Mouse (Mus musculus): ENCODE data around the gene Tmem126b. TPM values are rescaled to one million over a fixed set of nuclear protein-coding genes. Genes with fewer than 3 reads are reported as not detected.

Tmem126b gene
- 34.7 and 45.0 TPM in 2 replicates for polyA plus RNA-seq (2014; fragmentation: Nextera tagmentation; extraction: Ambion mirVana)

DNA sequence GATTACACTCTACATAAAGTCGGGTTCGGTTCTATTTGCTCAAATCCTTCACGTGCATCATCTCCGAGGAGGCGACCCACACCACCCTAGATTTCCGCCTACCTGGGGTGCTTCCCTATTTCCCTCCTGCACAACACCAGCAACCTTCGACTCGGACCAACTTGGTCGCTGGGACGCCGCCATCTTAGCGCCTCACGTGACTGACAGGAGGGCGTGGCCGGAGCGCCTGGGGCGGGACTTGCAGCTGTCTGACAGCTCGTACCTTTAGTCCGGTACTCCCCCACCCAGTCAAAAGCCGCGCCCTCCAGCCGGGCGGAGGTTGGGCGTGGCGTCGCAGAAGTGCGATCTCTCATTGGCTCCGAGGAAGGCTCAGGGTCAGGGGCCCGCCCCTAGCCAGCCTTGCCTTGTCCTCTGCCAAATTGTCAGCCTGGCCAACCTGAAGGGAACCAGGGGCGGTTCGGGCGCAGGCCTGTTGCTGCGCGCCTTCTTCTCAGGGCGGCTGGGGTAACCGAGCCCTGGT lies at the start of gene Tmem126b:
TSS of gene Tmem126b (minus strand) at position 209 of the 520 bp plus-strand sequence.
- Histone ChIP-seq H3K27me3 (ENCODE audit: control insufficient read depth, insufficient read depth, low read length) (no peaks in the 10 kb centered on the region), H3K9ac (replicated peaks; ENCODE audit: low read length) (peak within 1 kb of the TSS; percentile 69), H3K4me1 (ENCODE audit: control insufficient read depth, insufficient read depth, low read length) (peaks cover 5% of the 10 kb centered on the region), H3K27ac (replicated peaks; ENCODE audit: low read depth, low read length) (peak within 1 kb of the TSS; percentile 87), H3K36me3 (ENCODE audit: control insufficient read depth, insufficient read depth, low read length) (peaks cover 3% of the 10 kb centered on the region; the same call in 1 of the 2 replicates), H3K4me3 (replicated peaks; ENCODE audit: low read depth, low read length) (peak within 1 kb of the TSS; percentile 57), H3K4me2 (ENCODE audit: low read length) (peak within 1 kb of the TSS; percentile 59), H3K9me3 (ENCODE audit: control insufficient read depth, low read length) (no peaks in the 10 kb centered on the region)
- under 1% methylated on average over 36 of the region's 36 CpGs for whole genome bisulfite sequencing
- ATAC-seq (ENCODE audit: low FRiP score, low TSS enrichment) (peak; percentile 100), DNase-seq (peak; percentile 99)

DNA sequence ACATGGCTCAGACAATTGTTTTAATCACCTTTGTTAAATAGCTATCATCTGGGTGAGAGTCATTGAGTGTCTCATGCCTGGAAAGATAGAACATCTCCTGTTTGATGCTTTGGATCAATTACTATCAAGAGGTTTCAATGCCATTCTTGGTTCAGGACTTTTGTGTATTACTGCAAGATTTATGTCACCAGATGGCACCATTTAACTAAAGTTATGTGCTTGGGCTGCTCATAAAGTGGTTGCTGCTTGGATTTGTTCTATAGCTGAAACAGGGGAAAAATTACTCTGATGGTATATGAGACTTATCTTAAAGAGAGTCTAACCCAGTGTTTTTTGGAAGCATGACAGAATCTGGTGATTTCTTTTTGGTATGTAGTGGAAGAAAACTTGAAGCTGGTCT lies 36.5 kb upstream of the Tmem126b start:
- Histone ChIP-seq H3K4me2 (ENCODE audit: low read length) (no peak overlapping the region), H3K27me3 (ENCODE audit: control insufficient read depth, insufficient read depth, low read length) (no peaks in the 10 kb centered on the region), H3K4me1 (ENCODE audit: control insufficient read depth, insufficient read depth, low read length) (no peaks in the 10 kb centered on the region), H3K27ac (replicated peaks; ENCODE audit: low read depth, low read length) (no peak overlapping the region), H3K4me3 (replicated peaks; ENCODE audit: low read depth, low read length) (no peak overlapping the region), H3K9me3 (ENCODE audit: control insufficient read depth, low read length) (no peaks in the 10 kb centered on the region), H3K9ac (replicated peaks; ENCODE audit: low read length) (no peak overlapping the region), H3K36me3 (ENCODE audit: control insufficient read depth, insufficient read depth, low read length) (no peaks in the 10 kb centered on the region)
- DNase-seq (peak; percentile 83), ATAC-seq (ENCODE audit: low FRiP score, low TSS enrichment) (no peak)

DNA sequence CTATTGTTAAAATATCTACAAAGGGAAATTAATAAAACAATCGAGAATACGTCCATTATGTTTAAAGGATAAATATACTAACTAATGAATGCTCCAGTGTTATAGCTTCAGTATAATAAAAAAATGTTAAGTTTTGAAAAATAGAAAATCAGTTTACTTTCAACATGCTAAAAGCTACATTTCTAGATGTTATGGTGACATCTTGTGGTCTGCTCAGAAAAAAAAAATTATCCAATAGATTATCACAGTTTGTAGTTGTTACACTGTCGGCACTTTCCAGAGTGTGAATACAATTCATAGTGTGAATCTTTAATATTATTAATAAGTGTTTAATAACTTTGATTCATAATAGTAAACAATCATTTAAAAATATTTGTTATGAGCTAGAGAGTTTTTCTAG lies 32.3 kb upstream of the Tmem126b start:
- peak; percentile 46 for DNase-seq
- 78% methylated on average over 3 of the region's 3 CpGs for WGBS

DNA sequence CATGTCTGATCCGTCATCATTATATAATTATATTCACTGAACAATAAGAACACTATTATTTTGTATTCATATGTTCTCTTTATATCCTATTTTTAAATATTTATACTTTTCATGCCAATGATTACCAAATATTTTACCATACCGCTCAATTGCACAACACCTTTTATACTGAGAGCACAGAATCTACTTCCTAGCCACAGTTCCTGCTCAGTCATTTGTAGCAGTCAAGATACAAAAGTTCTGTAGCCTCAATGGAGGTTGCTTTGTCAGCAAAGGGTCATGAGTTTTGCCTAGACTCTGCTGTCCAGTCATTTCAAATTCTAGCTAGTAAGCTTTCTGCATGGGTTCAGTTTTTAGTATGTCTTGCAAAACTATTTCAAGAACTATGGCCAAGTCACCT lies 6.8 kb upstream of the Tmem126b start:
- Histone ChIP-seq H3K9me3 (ENCODE audit: control insufficient read depth, low read length) (no peaks in the 10 kb centered on the region), H3K4me2 (ENCODE audit: low read length) (no peak overlapping the region), H3K27ac (replicated peaks; ENCODE audit: low read depth, low read length) (no peak overlapping the region), H3K4me1 (ENCODE audit: control insufficient read depth, insufficient read depth, low read length) (no peaks in the 10 kb centered on the region), H3K4me3 (replicated peaks; ENCODE audit: low read depth, low read length) (no peak overlapping the region), H3K27me3 (ENCODE audit: control insufficient read depth, insufficient read depth, low read length) (no peaks in the 10 kb centered on the region), H3K9ac (replicated peaks; ENCODE audit: low read length) (no peak overlapping the region), H3K36me3 (ENCODE audit: control insufficient read depth, insufficient read depth, low read length) (no peaks in the 10 kb centered on the region)
- WGBS: 90% methylated on average over 2 of the region's 2 CpGs
- DNase-seq (no peak), ATAC-seq (ENCODE audit: low FRiP score, low TSS enrichment) (no peak)

More for the DNA sequence above, 32.3 kb upstream of the Tmem126b start:
- no peak overlapping the region for H3K4me3 ChIP-seq (replicated peaks; ENCODE audit: low read depth, low read length)
- no peak for ATAC-seq (ENCODE audit: low FRiP score, low TSS enrichment)
- no peaks in the 10 kb centered on the region for H3K36me3 ChIP-seq (ENCODE audit: control insufficient read depth, insufficient read depth, low read length)
- H3K9ac ChIP-seq (replicated peaks; ENCODE audit: low read length): no peak overlapping the region
- H3K27ac ChIP-seq (replicated peaks; ENCODE audit: low read depth, low read length): no peak overlapping the region
- H3K4me2 ChIP-seq (ENCODE audit: low read length): no peak overlapping the region
- H3K27me3 ChIP-seq (ENCODE audit: control insufficient read depth, insufficient read depth, low read length): no peaks in the 10 kb centered on the region
- no peaks in the 10 kb centered on the region for H3K9me3 ChIP-seq (ENCODE audit: control insufficient read depth, low read length)
- H3K4me1 ChIP-seq (ENCODE audit: control insufficient read depth, insufficient read depth, low read length): no peaks in the 10 kb centered on the region

DNA sequence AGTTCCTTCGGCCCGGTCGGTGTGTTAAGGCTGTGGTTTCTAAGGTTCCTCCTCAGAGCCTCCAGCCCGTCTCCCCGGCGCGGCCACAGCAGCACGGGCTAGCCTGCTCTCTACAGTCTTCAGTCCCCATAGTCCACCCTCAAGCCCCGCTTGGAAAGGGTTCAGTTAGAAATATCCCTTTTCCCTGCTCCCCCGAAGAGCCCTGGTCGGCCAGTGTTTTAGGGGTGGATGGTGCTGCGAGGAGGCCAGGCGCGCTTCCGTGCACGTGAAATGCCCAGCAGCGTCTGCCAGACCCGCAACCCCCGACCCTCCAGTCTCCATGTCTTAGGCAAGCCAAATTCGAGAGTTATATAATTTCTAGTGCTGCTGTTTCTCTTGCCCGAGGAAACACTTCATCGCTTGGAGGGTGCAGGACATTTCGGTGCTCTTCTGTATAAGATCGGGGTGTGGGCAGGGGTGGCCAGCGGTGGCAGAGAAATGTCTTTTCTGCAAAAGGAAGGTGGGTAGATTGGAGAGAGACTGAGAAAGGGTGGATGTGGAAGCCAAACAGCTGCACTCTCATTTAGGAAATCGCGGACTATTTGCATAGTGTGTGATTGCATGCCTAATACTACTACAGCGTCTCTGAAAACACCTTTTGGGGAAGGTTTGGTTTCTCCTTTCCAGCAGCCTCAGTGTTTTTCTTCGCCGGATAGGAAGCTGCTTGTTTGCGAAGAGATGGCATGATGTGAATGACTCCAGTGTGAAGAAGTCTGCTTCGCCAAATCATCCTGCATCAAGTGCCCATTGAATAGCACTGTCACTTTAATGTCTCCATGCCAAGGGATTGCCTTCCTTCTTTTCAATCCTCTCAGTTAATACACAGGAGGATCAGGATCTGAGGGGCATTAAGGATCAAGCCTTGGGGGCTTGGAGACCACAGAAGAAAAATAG lies 778 bp upstream of the Tmem126b start, which contains the start of gene Dlg2:
TSS of gene Dlg2 (plus strand) at position 360 of the 933 bp plus-strand sequence.
- ATAC-seq (ENCODE audit: low FRiP score, low TSS enrichment): no peak
- WGBS: under 1% methylated on average over 32 of the region's 32 CpGs

DNA sequence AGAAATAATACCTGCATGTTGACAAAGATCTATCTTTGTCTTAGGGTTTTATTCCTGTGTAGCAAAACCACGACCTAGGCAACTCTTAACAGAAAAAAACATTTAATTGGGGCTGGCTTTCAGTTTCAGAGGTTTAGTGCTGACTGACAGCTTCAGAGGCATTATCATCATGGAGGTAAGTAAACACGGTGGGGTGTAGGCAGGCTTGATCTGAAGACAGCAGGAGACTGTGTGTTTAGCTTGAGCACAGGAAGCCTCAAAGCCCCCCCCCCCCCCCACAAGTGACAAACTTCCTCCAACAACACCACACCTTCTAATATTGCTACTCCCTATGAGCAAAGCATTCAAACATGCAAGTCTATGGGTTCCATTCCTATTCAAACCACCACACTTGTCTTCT lies 2.3 kb downstream of the Tmem126b start:
- no peak for DNase-seq

More for the DNA sequence above, 778 bp upstream of the Tmem126b start, which contains the start of gene Dlg2:
- Histone ChIP-seq H3K9ac (replicated peaks; ENCODE audit: low read length) (peak within 1 kb of the TSS; percentile 69), H3K36me3 (ENCODE audit: control insufficient read depth, insufficient read depth, low read length) (peaks cover 3% of the 10 kb centered on the region; the same call in 1 of the 2 replicates), H3K27me3 (ENCODE audit: control insufficient read depth, insufficient read depth, low read length) (no peaks in the 10 kb centered on the region), H3K4me2 (ENCODE audit: low read length) (peak within 1 kb of the TSS; percentile 59), H3K9me3 (ENCODE audit: control insufficient read depth, low read length) (no peaks in the 10 kb centered on the region), H3K4me3 (replicated peaks; ENCODE audit: low read depth, low read length) (peak within 1 kb of the TSS; percentile 57), H3K27ac (replicated peaks; ENCODE audit: low read depth, low read length) (peak within 1 kb of the TSS; percentile 87), H3K4me1 (ENCODE audit: control insufficient read depth, insufficient read depth, low read length) (peaks cover 5% of the 10 kb centered on the region)
- DNase-seq: peak; percentile 76

DNA sequence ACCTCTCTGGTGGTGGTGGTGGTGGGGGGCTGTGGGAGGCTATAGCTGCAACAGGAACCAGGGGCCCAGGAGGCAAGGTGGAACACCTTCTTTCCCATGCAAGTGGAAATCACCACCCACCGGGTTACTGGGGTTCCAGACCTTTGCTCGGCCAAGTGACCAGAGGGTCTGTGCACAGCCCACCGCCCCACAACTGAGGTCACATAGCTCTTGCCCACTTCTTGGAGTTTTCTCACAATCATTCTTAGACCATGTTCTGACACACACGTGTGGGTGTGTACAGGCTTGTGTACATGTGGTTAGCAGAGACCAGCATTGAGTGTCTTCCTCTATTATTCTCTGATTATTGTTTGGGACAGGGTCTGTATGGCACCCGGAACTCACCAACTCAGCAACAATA lies 14.4 kb downstream of the Tmem126b start:
- peaks cover 2% of the 10 kb centered on the region for H3K4me1 ChIP-seq (ENCODE audit: control insufficient read depth, insufficient read depth, low read length)
- ATAC-seq (ENCODE audit: low FRiP score, low TSS enrichment) (no peak), DNase-seq (no peak)
- no peak overlapping the region for H3K27ac ChIP-seq (replicated peaks; ENCODE audit: low read depth, low read length)
- no peak overlapping the region for H3K9ac ChIP-seq (replicated peaks; ENCODE audit: low read length)
- WGBS: 95% methylated on average over 5 of the region's 5 CpGs
- no peaks in the 10 kb centered on the region for H3K9me3 ChIP-seq (ENCODE audit: control insufficient read depth, low read length)
- H3K4me2 ChIP-seq (ENCODE audit: low read length): no peak overlapping the region
- H3K4me3 ChIP-seq (replicated peaks; ENCODE audit: low read depth, low read length): no peak overlapping the region
- 0 out of 2 replicates have a peak, but pooled peaks cover 1% of the 10 kb centered on the region for H3K36me3 ChIP-seq (ENCODE audit: control insufficient read depth, insufficient read depth, low read length)
- H3K27me3 ChIP-seq (ENCODE audit: control insufficient read depth, insufficient read depth, low read length): no peaks in the 10 kb centered on the region

More for the DNA sequence above, 2.3 kb downstream of the Tmem126b start:
- Histone ChIP-seq H3K4me3 (replicated peaks; ENCODE audit: low read depth, low read length) (no peak overlapping the region), H3K27me3 (ENCODE audit: control insufficient read depth, insufficient read depth, low read length) (no peaks in the 10 kb centered on the region), H3K27ac (replicated peaks; ENCODE audit: low read depth, low read length) (no peak overlapping the region), H3K4me1 (ENCODE audit: control insufficient read depth, insufficient read depth, low read length) (peaks cover 5% of the 10 kb centered on the region), H3K9me3 (ENCODE audit: control insufficient read depth, low read length) (no peaks in the 10 kb centered on the region), H3K9ac (replicated peaks; ENCODE audit: low read length) (no peak overlapping the region), H3K36me3 (ENCODE audit: control insufficient read depth, insufficient read depth, low read length) (peaks cover 18% of the 10 kb centered on the region), H3K4me2 (ENCODE audit: low read length) (no peak overlapping the region)
- 67% methylated on average over 2 of the region's 2 CpGs for WGBS
- no peak for ATAC-seq (ENCODE audit: low FRiP score, low TSS enrichment)

DNA sequence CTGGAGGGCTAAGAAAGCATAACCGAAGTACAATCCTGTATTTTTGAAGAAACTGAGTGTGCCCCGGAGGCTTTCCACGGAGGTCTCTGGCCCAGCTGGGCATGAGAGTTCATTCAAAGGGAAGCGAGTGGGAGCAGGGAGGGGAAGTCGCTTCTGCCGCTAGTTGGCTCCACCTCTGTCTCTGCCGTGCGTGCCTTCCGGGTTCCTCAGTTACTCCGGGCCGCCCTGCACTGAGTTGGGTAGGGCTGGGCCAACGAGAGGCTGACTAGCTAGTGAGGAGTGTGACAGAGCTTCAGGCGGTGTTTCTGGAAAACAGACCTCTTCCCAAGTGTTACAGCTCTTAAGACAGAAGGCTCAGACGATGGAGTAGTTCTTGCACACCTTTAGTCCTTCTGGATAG lies 14.9 kb downstream of the Tmem126b start:
- ATAC-seq (ENCODE audit: low FRiP score, low TSS enrichment): no peak
- peaks cover 7% of the 10 kb centered on the region for H3K4me1 ChIP-seq (ENCODE audit: control insufficient read depth, insufficient read depth, low read length)
- H3K9me3 ChIP-seq (ENCODE audit: control insufficient read depth, low read length): no peaks in the 10 kb centered on the region
- DNase-seq: no peak
- 22% methylated on average over 14 of the region's 14 CpGs for WGBS
- no peaks in the 10 kb centered on the region for H3K27me3 ChIP-seq (ENCODE audit: control insufficient read depth, insufficient read depth, low read length)
- H3K4me2 ChIP-seq (ENCODE audit: low read length): no peak overlapping the region
- H3K4me3 ChIP-seq (replicated peaks; ENCODE audit: low read depth, low read length): no peak overlapping the region
- no peak overlapping the region for H3K27ac ChIP-seq (replicated peaks; ENCODE audit: low read depth, low read length)
- no peaks in the 10 kb centered on the region for H3K36me3 ChIP-seq (ENCODE audit: control insufficient read depth, insufficient read depth, low read length)
- H3K9ac ChIP-seq (replicated peaks; ENCODE audit: low read length): no peak overlapping the region

All from midbrain, embryonic 14.5 days (tissue).